Mouse (Mus musculus) kidney, embryonic 14.5 days (tissue): ENCODE measurements at regions not wholly inside any gene's neighbourhood (a gene's known extent, or its start where the extent isn't known, plus 50 kb on each side); places are given as distances from the start of the nearest gene placed in this dataset.

ENCODE experiments used
- ATAC-seq: fragments of 200-750 bp; cut with Nextera tagmentation; 2 replicates; pipeline ENCODE4 v1.8.0; 2017; ENCODE audit warnings: moderate number of reproducible peaks, mild to moderate bottlenecking, moderate TSS enrichment, moderate library complexity; ENCODE audit not compliant: low FRiP score, low TSS enrichment
- H3K27ac ChIP-seq: fragments of 300-500 bp; sonication (generic); 2 replicates; pipeline ENCODE4 v1.5.1; 2014; ENCODE audit warnings: low read depth, mild to moderate bottlenecking, low read length, moderate library complexity, mixed read lengths
- H3K27me3 ChIP-seq: fragments of 300-500 bp; sonication (generic); 2 replicates; pipeline ENCODE4 v1.6.1; 2014; ENCODE audit warnings: mild to moderate bottlenecking, low read length; ENCODE audit not compliant: control insufficient read depth, insufficient read depth
- H3K36me3 ChIP-seq: fragments of 300-500 bp; sonication (generic); 2 replicates; pipeline ENCODE4 v1.6.1; 2014; ENCODE audit warnings: low read length, mixed read lengths; ENCODE audit not compliant: control insufficient read depth, insufficient read depth
- H3K4me1 ChIP-seq: fragments of 300-500 bp; sonication (generic); 2 replicates; pipeline ENCODE4 v1.6.1; 2014; ENCODE audit warnings: low read length, mixed read lengths; ENCODE audit not compliant: control insufficient read depth, insufficient read depth
- H3K4me2 ChIP-seq: fragments of 300-500 bp; sonication (generic); replicated peaks from 2 replicates; pipeline ENCODE4 v1.6.1; 2014; ENCODE audit warnings: low read depth, mild to moderate bottlenecking, low read length
- H3K4me3 ChIP-seq: fragments of 300-500 bp; sonication (generic); 2 replicates; pipeline ENCODE4 v1.5.1; 2014; ENCODE audit warnings: mild to moderate bottlenecking, low read length
- H3K9ac ChIP-seq: fragments of 300-500 bp; sonication (generic); 2 replicates; pipeline ENCODE4 v1.6.1; 2014; ENCODE audit warnings: low read depth, mild to moderate bottlenecking, low read length, moderate library complexity
- H3K9me3 ChIP-seq: fragments of 300-500 bp; sonication (generic); 2 replicates; pipeline ENCODE4 v1.6.1; 2016; ENCODE audit warnings: low read length; ENCODE audit not compliant: control insufficient read depth
- WGBS: fragments of 180-500 bp; shearing (Covaris S2); extraction: QIAGEN DNeasy Blood & Tissue Kit; methylation state at CpG from one replicate; pipeline ENCODE4 v1.1.7; 2014; 5-methylcytosine and 5-hydroxymethylcytosine counted together

GRCm38 (mm10) chr6:91589181-91589580 lies 73.5 kb downstream of the Lsm3 start:
- H3K4me2 ChIP-seq: no peak overlapping the region
- H3K9me3 ChIP-seq: no peaks in the 10 kb centered on the region
- no peak overlapping the region for H3K9ac ChIP-seq
- 76% methylated on average over 4 of the region's 4 CpGs for WGBS
- ATAC-seq: no peak
- 0 out of 2 replicates have a peak, but pooled peaks cover 7% of the 10 kb centered on the region for H3K4me1 ChIP-seq
- H3K4me3 ChIP-seq: no peak overlapping the region
- no peaks in the 10 kb centered on the region for H3K36me3 ChIP-seq
- H3K27me3 ChIP-seq: no peaks in the 10 kb centered on the region
- H3K27ac ChIP-seq: no peak overlapping the region

GRCm38 (mm10) chr6:91590395-91590794 lies 74.7 kb downstream of the Lsm3 start:
- WGBS: 44% methylated on average over 6 of the region's 6 CpGs
- Histone ChIP-seq H3K36me3 (no peaks in the 10 kb centered on the region), H3K4me2 (no peak overlapping the region; the same call in 1 of the 2 replicates), H3K9ac (no peak overlapping the region), H3K27me3 (no peaks in the 10 kb centered on the region), H3K9me3 (no peaks in the 10 kb centered on the region), H3K27ac (no peak overlapping the region), H3K4me3 (no peak overlapping the region), H3K4me1 (0 out of 2 replicates have a peak, but pooled peaks cover 7% of the 10 kb centered on the region)
- ATAC-seq: no peak

GRCm38 (mm10) chr6:91590806-91591571 lies 75.3 kb downstream of the Lsm3 start:
- no peak overlapping the region for H3K9ac ChIP-seq
- H3K27ac ChIP-seq: no peak overlapping the region
- ATAC-seq: no peak
- H3K36me3 ChIP-seq: no peaks in the 10 kb centered on the region
- H3K27me3 ChIP-seq: no peaks in the 10 kb centered on the region
- WGBS: 34% methylated on average over 8 of the region's 8 CpGs
- no peak overlapping the region for H3K4me3 ChIP-seq
- H3K4me1 ChIP-seq: 0 out of 2 replicates have a peak, but pooled peaks cover 7% of the 10 kb centered on the region
- no peak overlapping the region; the same call in 1 of the 2 replicates for H3K4me2 ChIP-seq
- no peaks in the 10 kb centered on the region for H3K9me3 ChIP-seq

- H3K4me1 ChIP-seq: 0 out of 2 replicates have a peak, but pooled peaks cover 7% of the 10 kb centered on the region
Observed at GRCm38 (mm10) chr6:91592651-91593050, 76.9 kb downstream of the Lsm3 start.

GRCm38 (mm10) chr6:91598942-91599341 lies 83.2 kb downstream of the Lsm3 start:
- H3K4me1 ChIP-seq: no peaks in the 10 kb centered on the region
- H3K9me3 ChIP-seq: no peaks in the 10 kb centered on the region
- no peaks in the 10 kb centered on the region for H3K27me3 ChIP-seq
- no peak overlapping the region for H3K4me2 ChIP-seq
- H3K9ac ChIP-seq: no peak overlapping the region
- 61% methylated on average over 10 of the region's 10 CpGs for WGBS
- H3K36me3 ChIP-seq: no peaks in the 10 kb centered on the region
- no peak overlapping the region for H3K4me3 ChIP-seq
- ATAC-seq: no peak
- no peak overlapping the region for H3K27ac ChIP-seq

More at GRCm38 (mm10) chr6:91592651-91593050, 76.9 kb downstream of the Lsm3 start:
- 65% methylated on average over 2 of the region's 2 CpGs for WGBS
- Histone ChIP-seq H3K27me3 (no peaks in the 10 kb centered on the region), H3K27ac (no peak overlapping the region), H3K4me2 (no peak overlapping the region), H3K4me3 (no peak overlapping the region), H3K36me3 (no peaks in the 10 kb centered on the region), H3K9me3 (no peaks in the 10 kb centered on the region), H3K9ac (no peak overlapping the region)
- no peak for ATAC-seq

- WGBS: 75% methylated on average over 3 of the region's 3 CpGs
- H3K4me1 ChIP-seq: 0 out of 2 replicates have a peak, but pooled peaks cover 1% of the 10 kb centered on the region
- H3K9ac ChIP-seq: no peak overlapping the region
- no peaks in the 10 kb centered on the region for H3K36me3 ChIP-seq
- no peak for ATAC-seq
- H3K9me3 ChIP-seq: no peaks in the 10 kb centered on the region
- no peak overlapping the region for H3K4me3 ChIP-seq
- no peaks in the 10 kb centered on the region for H3K27me3 ChIP-seq
- H3K27ac ChIP-seq: no peak overlapping the region
- H3K4me2 ChIP-seq: no peak overlapping the region
Observed at GRCm38 (mm10) chr6:91600116-91600515, 83.7 kb upstream of the Slc6a6 start.

GRCm38 (mm10) chr6:91606634-91607215 lies 77.1 kb upstream of the Slc6a6 start:
- Histone ChIP-seq H3K4me3 (no peak overlapping the region), H3K4me2 (no peak overlapping the region), H3K36me3 (no peaks in the 10 kb centered on the region), H3K27me3 (no peaks in the 10 kb centered on the region), H3K27ac (no peak overlapping the region), H3K4me1 (0 out of 2 replicates have a peak, but pooled peaks cover 2% of the 10 kb centered on the region), H3K9me3 (no peaks in the 10 kb centered on the region), H3K9ac (no peak overlapping the region)
- 85% methylated on average over 10 of the region's 10 CpGs for WGBS
- ATAC-seq: no peak

GRCm38 (mm10) chr6:91607613-91608272 lies 76.1 kb upstream of the Slc6a6 start:
- no peaks in the 10 kb centered on the region for H3K27me3 ChIP-seq
- H3K4me2 ChIP-seq: no peak overlapping the region
- H3K9me3 ChIP-seq: no peaks in the 10 kb centered on the region
- 0 out of 2 replicates have a peak, but pooled peaks cover 2% of the 10 kb centered on the region for H3K4me1 ChIP-seq
- WGBS: 82% methylated on average over 12 of the region's 12 CpGs
- no peak overlapping the region for H3K9ac ChIP-seq
- no peaks in the 10 kb centered on the region for H3K36me3 ChIP-seq
- no peak for ATAC-seq
- H3K27ac ChIP-seq: no peak overlapping the region
- no peak overlapping the region for H3K4me3 ChIP-seq
